Mouse (Mus musculus) lung, embryonic 15.5 days (tissue): ENCODE measurements at regions not wholly inside any gene's neighbourhood (a gene's known extent, or its start where the extent isn't known, plus 50 kb on each side); places are given as distances from the start of the nearest gene placed in this dataset.
A peak's percentile ranks its signal among the peaks of the same experiment; 100 is the strongest.

ENCODE experiments used
- ATAC-seq: fragments of 200-750 bp; cut with Nextera tagmentation; 2 replicates; pipeline ENCODE4 v1.8.0; 2017; ENCODE audit warnings: moderate number of reproducible peaks, borderline replicate concordance; ENCODE audit not compliant: low FRiP score, low TSS enrichment; ENCODE audit errors: extremely low read depth
- H3K27ac ChIP-seq: fragments of 300-500 bp; sonication (generic); 2 replicates; pipeline ENCODE4 v1.5.1; 2015; ENCODE audit warnings: moderate library complexity, mild to moderate bottlenecking, inconsistent platforms
- H3K27me3 ChIP-seq: fragments of 300-500 bp; sonication (generic); 2 replicates; pipeline ENCODE4 v1.6.1; 2015; ENCODE audit warnings: inconsistent platforms
- H3K36me3 ChIP-seq: fragments of 300-500 bp; sonication (generic); 2 replicates; pipeline ENCODE4 v1.6.1; 2015; ENCODE audit warnings: inconsistent platforms
- H3K4me1 ChIP-seq: fragments of 300-500 bp; sonication (generic); 2 replicates; pipeline ENCODE4 v1.6.1; 2015; ENCODE audit warnings: inconsistent platforms
- H3K4me2 ChIP-seq: fragments of 300-500 bp; sonication (generic); 2 replicates; pipeline ENCODE4 v1.6.1; 2015; ENCODE audit warnings: inconsistent platforms, mild to moderate bottlenecking, moderate library complexity
- H3K4me3 ChIP-seq: fragments of 300-500 bp; sonication (generic); 2 replicates; pipeline ENCODE4 v1.5.1; 2015; ENCODE audit warnings: mild to moderate bottlenecking, inconsistent platforms
- H3K9ac ChIP-seq: fragments of 300-500 bp; sonication (generic); 2 replicates; pipeline ENCODE4 v1.6.1; 2015; ENCODE audit warnings: inconsistent platforms
- H3K9me3 ChIP-seq: fragments of 300-500 bp; sonication (generic); 2 replicates; pipeline ENCODE4 v1.6.1; 2016; ENCODE audit warnings: inconsistent platforms
- WGBS: fragments of 180-500 bp; shearing (Covaris S2); methylation state at CpG from one replicate; pipeline ENCODE4 v1.1.7; 2015; 5-methylcytosine and 5-hydroxymethylcytosine counted together

GRCm38 (mm10) chr15:51679186-51679902 is 2205.4 kb upstream of the Gm7489 start:
- Histone ChIP-seq H3K36me3 (no peaks in the 10 kb centered on the region), H3K4me3 (no peak overlapping the region), H3K4me2 (no peak overlapping the region), H3K4me1 (no peaks in the 10 kb centered on the region), H3K27ac (no peak overlapping the region), H3K9me3 (no peaks in the 10 kb centered on the region), H3K27me3 (no peaks in the 10 kb centered on the region), H3K9ac (no peak overlapping the region)
- no peak for ATAC-seq
- WGBS = 58% methylated on average over 12 of the region's 12 CpGs

- ATAC-seq = no peak
- Histone ChIP-seq H3K27me3 (no peaks in the 10 kb centered on the region), H3K4me2 (no peak overlapping the region), H3K9me3 (no peaks in the 10 kb centered on the region), H3K4me3 (no peak overlapping the region), H3K27ac (no peak overlapping the region), H3K36me3 (no peaks in the 10 kb centered on the region), H3K9ac (no peak overlapping the region), H3K4me1 (no peaks in the 10 kb centered on the region)
Measured at GRCm38 (mm10) chr15:51680494-51680893, 2204.2 kb upstream of the Gm7489 start.

- no peak overlapping the region for H3K4me2 ChIP-seq
Measured at GRCm38 (mm10) chr15:51681191-51681590, 2203.5 kb upstream of the Gm7489 start.

GRCm38 (mm10) chr15:51682331-51682730 is 2202.4 kb upstream of the Gm7489 start:
- H3K36me3 ChIP-seq = no peaks in the 10 kb centered on the region
- H3K4me1 ChIP-seq = no peaks in the 10 kb centered on the region
- 40% methylated on average over 5 of the region's 5 CpGs for WGBS
- no peak for ATAC-seq
- H3K4me3 ChIP-seq = no peak overlapping the region
- no peaks in the 10 kb centered on the region for H3K9me3 ChIP-seq
- H3K27me3 ChIP-seq = no peaks in the 10 kb centered on the region
- H3K4me2 ChIP-seq = no peak overlapping the region
- H3K27ac ChIP-seq = no peak overlapping the region
- no peak overlapping the region for H3K9ac ChIP-seq

More at GRCm38 (mm10) chr15:51681191-51681590, 2203.5 kb upstream of the Gm7489 start:
- Histone ChIP-seq H3K27me3 (no peaks in the 10 kb centered on the region), H3K9me3 (no peaks in the 10 kb centered on the region), H3K4me1 (no peaks in the 10 kb centered on the region), H3K36me3 (no peaks in the 10 kb centered on the region), H3K9ac (no peak overlapping the region), H3K27ac (no peak overlapping the region), H3K4me3 (no peak overlapping the region)
- 87% methylated on average over 6 of the region's 6 CpGs for WGBS
- ATAC-seq = no peak

GRCm38 (mm10) chr15:51687007-51687540 is 2197.6 kb upstream of the Gm7489 start:
- H3K4me2 ChIP-seq = no peak overlapping the region
- H3K9me3 ChIP-seq = no peaks in the 10 kb centered on the region
- no peaks in the 10 kb centered on the region for H3K27me3 ChIP-seq
- no peaks in the 10 kb centered on the region for H3K36me3 ChIP-seq
- 87% methylated on average over 13 of the region's 13 CpGs for WGBS
- no peak overlapping the region for H3K9ac ChIP-seq
- H3K4me1 ChIP-seq = no peaks in the 10 kb centered on the region
- no peak for ATAC-seq
- no peak overlapping the region for H3K4me3 ChIP-seq
- no peak overlapping the region for H3K27ac ChIP-seq

- ATAC-seq = no peak
- Histone ChIP-seq H3K36me3 (no peaks in the 10 kb centered on the region), H3K4me3 (no peak overlapping the region), H3K4me1 (no peaks in the 10 kb centered on the region), H3K27ac (no peak overlapping the region), H3K27me3 (no peaks in the 10 kb centered on the region), H3K9ac (no peak overlapping the region), H3K9me3 (no peaks in the 10 kb centered on the region), H3K4me2 (no peak overlapping the region)
- WGBS = 62% methylated on average over 1 of the region's 1 CpGs
Measured at GRCm38 (mm10) chr15:51689498-51689897, 2195.2 kb upstream of the Gm7489 start.

GRCm38 (mm10) chr15:51692671-51693070 is 2192.0 kb upstream of the Gm7489 start:
- no peak overlapping the region for H3K4me3 ChIP-seq
- H3K4me1 ChIP-seq = 0 out of 2 replicates have a peak, but pooled peaks cover 4% of the 10 kb centered on the region
- no peak for ATAC-seq
- H3K27ac ChIP-seq = no peak overlapping the region
- H3K27me3 ChIP-seq = no peaks in the 10 kb centered on the region
- no peaks in the 10 kb centered on the region for H3K9me3 ChIP-seq
- H3K9ac ChIP-seq = no peak overlapping the region
- no peaks in the 10 kb centered on the region for H3K36me3 ChIP-seq
- 82% methylated on average over 4 of the region's 4 CpGs for WGBS
- no peak overlapping the region for H3K4me2 ChIP-seq

- H3K4me3 ChIP-seq = no peak overlapping the region
- H3K27me3 ChIP-seq = no peaks in the 10 kb centered on the region
- no peak overlapping the region for H3K9ac ChIP-seq
- WGBS = 41% methylated on average over 11 of the region's 11 CpGs
- no peak overlapping the region for H3K4me2 ChIP-seq
- no peaks in the 10 kb centered on the region for H3K36me3 ChIP-seq
- 0 out of 2 replicates have a peak, but pooled peaks cover 4% of the 10 kb centered on the region for H3K4me1 ChIP-seq
- no peak for ATAC-seq
- H3K27ac ChIP-seq = no peak overlapping the region
- no peaks in the 10 kb centered on the region for H3K9me3 ChIP-seq
Measured at GRCm38 (mm10) chr15:51696344-51697016, 2188.2 kb upstream of the Gm7489 start.

GRCm38 (mm10) chr15:51704198-51704597 is 2180.5 kb upstream of the Gm7489 start:
- 91% methylated on average over 1 of the region's 1 CpGs for WGBS
- Histone ChIP-seq H3K27me3 (no peaks in the 10 kb centered on the region), H3K4me1 (no peaks in the 10 kb centered on the region), H3K9ac (no peak overlapping the region), H3K9me3 (no peaks in the 10 kb centered on the region), H3K4me2 (no peak overlapping the region), H3K36me3 (no peaks in the 10 kb centered on the region), H3K4me3 (no peak overlapping the region), H3K27ac (no peak overlapping the region)
- no peak for ATAC-seq

- Histone ChIP-seq H3K4me3 (no peak overlapping the region), H3K27ac (no peak overlapping the region), H3K27me3 (no peaks in the 10 kb centered on the region), H3K36me3 (no peaks in the 10 kb centered on the region), H3K4me1 (peaks cover 8% of the 10 kb centered on the region), H3K9ac (no peak overlapping the region), H3K4me2 (no peak overlapping the region), H3K9me3 (no peaks in the 10 kb centered on the region)
- 32% methylated on average over 13 of the region's 13 CpGs for WGBS
- no peak for ATAC-seq
Measured at GRCm38 (mm10) chr15:51709871-51710655, 2174.6 kb upstream of the Gm7489 start.

- H3K27me3 ChIP-seq = no peaks in the 10 kb centered on the region
- H3K36me3 ChIP-seq = no peaks in the 10 kb centered on the region
- no peak overlapping the region for H3K4me3 ChIP-seq
- ATAC-seq = no peak
- no peak overlapping the region for H3K4me2 ChIP-seq
- 42% methylated on average over 9 of the region's 9 CpGs for WGBS
- H3K4me1 ChIP-seq = no peaks in the 10 kb centered on the region
- H3K27ac ChIP-seq = 0 out of 2 replicates have a peak overlapping the region, but pooled peaks have one; percentile 6
- no peaks in the 10 kb centered on the region for H3K9me3 ChIP-seq
- H3K9ac ChIP-seq = no peak overlapping the region
Measured at GRCm38 (mm10) chr15:51720873-51721308, 2163.8 kb upstream of the Gm7489 start.
